Mouse (Mus musculus) cerebellum, postnatal 4 days (tissue): ENCODE measurements around the gene Mlana.

Experiments
- DNase-seq, 2 experiments: peaks; one replicate each; pipeline ENCODE4 v3.0.0; 2022; ENCODE audit warnings: low spot score in 2 of 2, mixed read lengths in 1 of 2

Mlana gene

GRCm38 (mm10) chr19:29675562-29676078, 22.0 kb upstream of the Mlana start:
- DNase-seq, result no peak

GRCm38 (mm10) chr19:29676479-29677193, 21.0 kb upstream of the Mlana start:
- DNase-seq, result no peak

GRCm38 (mm10) chr19:29678181-29678778, 19.3 kb upstream of the Mlana start:
- DNase-seq, result no peak

GRCm38 (mm10) chr19:29680182-29681152, 17.2 kb upstream of the Mlana start:
- DNase-seq, result no peak

- DNase-seq, result peak; percentile 60 to 74
Measured at GRCm38 (mm10) chr19:29683844-29684540, 13.6 kb upstream of the Mlana start.

GRCm38 (mm10) chr19:29695071-29695470, 2.6 kb upstream of the Mlana start:
- no peak for DNase-seq

GRCm38 (mm10) chr19:29696309-29696708, 1.3 kb upstream of the Mlana start:
- no peak for DNase-seq

- no peak for DNase-seq
Measured at GRCm38 (mm10) chr19:29696840-29697239, 784 bp upstream of the Mlana start.

GRCm38 (mm10) chr19:29701707-29702106, 4.1 kb downstream of the Mlana start:
- no peak for DNase-seq

GRCm38 (mm10) chr19:29704436-29704835, 6.8 kb downstream of the Mlana start:
- no peak for DNase-seq

GRCm38 (mm10) chr19:29707314-29707898, 9.8 kb downstream of the Mlana start:
- DNase-seq, result no peak

- DNase-seq, result no peak
Measured at GRCm38 (mm10) chr19:29708003-29708402, 10.4 kb downstream of the Mlana start.

- no peak for DNase-seq
Measured at GRCm38 (mm10) chr19:29708461-29708860, 10.8 kb downstream of the Mlana start.

- DNase-seq, result no peak
Measured at GRCm38 (mm10) chr19:29709461-29709860, 11.8 kb downstream of the Mlana start.

- DNase-seq, result no peak
Measured at GRCm38 (mm10) chr19:29713451-29713850, 15.8 kb downstream of the Mlana start.

- DNase-seq, result no peak
Measured at GRCm38 (mm10) chr19:29717854-29718253, 20.2 kb downstream of the Mlana start.

GRCm38 (mm10) chr19:29718476-29718875, 20.9 kb downstream of the Mlana start:
- DNase-seq, result no peak

- no peak for DNase-seq
Measured at GRCm38 (mm10) chr19:29735421-29735820, 37.8 kb downstream of the Mlana start.

- DNase-seq, result no peak
Measured at GRCm38 (mm10) chr19:29739608-29740007, 42.0 kb downstream of the Mlana start.

- no peak for DNase-seq
Measured at GRCm38 (mm10) chr19:29740661-29741060, 43.0 kb downstream of the Mlana start.

GRCm38 (mm10) chr19:29743531-29743930, 45.9 kb downstream of the Mlana start:
- DNase-seq, result no peak
